Mouse (Mus musculus): Measurements from ENCODE around the gene 3110040N11Rik.
"Not testable (repeated sequence)": the region's sequence is repeated elsewhere in the genome, so short reads cannot be mapped to it uniquely, and the experiment has no call there.

The 3110040N11Rik gene

DNA sequence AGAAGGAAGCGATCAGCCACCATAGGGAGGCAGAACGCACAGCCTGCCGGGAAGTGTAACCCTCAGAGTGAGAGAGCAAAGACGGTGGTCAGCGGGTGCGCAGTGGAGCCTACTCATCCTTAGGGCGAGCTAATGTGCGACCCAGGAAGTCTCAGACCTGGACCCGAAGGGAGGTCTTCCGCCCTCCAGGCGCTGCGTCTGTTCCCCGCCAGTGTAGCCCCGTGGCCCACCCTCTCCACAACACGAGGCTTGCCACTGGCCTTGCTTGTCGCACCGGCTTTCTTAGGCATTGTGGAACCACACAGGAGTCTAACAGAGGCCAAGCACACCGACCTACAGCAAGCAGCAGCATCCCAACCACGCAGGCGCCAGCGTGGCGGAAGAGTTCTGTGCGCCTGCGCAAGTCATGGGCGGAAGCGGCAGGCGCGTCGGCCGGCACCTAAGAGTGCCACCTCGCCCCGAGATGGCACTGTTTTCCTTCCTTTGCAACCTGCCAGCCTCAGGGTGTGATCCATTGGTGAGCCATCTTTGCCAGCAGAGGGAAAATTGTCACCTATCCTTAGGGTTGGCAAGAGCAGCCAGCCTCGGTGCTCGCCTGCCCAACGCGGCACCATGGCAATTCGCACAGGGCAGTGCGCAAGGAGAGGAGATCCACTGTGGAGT is at the start of gene 3110040N11Rik:
Gene 3110040N11Rik, minus strand, starts transcription at position 384 of the 663 bp plus-strand sequence.
- DNase-seq, result peak; percentile 72 to 79

DNA sequence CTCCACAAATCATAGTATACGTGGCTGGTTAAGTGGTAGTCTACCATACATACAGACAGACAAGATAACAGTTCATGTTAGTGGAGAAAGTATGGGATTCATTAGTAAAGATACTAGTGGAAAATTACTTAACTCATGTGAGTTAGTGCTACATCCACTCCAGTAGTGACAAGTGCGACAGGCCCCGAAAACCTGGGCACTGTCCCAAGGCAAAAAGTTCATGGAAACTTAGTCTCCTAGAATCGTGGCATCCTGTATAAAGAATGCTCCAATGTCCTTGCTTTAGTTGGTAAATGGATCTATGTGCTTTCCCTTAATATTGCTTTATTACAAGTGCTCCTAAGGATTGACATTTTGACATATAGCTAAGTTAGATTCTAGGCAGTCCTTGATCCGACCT is 48.5 kb upstream of the 3110040N11Rik start:
- not testable (repeated sequence) for DNase-seq

DNA sequence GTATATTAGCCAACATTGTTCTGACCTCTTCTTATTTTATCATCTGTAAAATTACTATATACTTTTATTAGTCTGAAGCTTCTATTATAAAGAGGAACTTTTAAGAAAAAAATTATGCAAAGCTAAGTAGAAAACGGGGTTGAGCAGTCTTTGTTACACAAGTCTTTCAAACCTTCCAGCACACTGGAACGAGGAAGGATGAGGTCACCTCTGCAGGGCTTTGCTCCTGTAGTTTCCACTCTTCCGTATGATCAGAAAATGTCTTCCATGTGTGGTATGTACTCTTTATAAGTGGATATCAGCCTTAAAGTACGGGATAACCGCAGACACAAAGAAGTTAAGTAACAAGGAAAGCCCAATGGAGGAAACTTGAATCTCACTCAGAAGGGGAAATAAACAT is 46.2 kb upstream of the 3110040N11Rik start:
- no peak for DNase-seq

DNA sequence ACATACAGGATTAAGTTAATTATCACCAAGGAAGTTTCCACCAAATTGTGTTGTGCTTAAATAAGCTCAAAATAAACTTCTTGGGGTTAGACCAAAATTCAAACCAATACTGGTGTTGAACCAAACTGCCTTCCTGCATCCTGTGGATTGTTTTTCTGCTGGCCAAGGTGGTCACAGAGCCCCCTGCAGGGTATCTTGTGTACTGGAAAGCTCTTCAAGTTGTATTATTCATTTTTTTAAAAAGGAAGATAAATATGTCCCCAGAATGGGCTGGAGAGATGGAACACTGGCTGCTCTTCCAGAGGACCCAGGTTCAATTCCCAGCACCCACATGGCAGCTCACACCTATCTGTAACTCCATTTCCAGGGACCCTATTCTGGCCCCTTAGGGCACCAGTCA is 45.6 kb upstream of the 3110040N11Rik start:
- no peak for DNase-seq

DNA sequence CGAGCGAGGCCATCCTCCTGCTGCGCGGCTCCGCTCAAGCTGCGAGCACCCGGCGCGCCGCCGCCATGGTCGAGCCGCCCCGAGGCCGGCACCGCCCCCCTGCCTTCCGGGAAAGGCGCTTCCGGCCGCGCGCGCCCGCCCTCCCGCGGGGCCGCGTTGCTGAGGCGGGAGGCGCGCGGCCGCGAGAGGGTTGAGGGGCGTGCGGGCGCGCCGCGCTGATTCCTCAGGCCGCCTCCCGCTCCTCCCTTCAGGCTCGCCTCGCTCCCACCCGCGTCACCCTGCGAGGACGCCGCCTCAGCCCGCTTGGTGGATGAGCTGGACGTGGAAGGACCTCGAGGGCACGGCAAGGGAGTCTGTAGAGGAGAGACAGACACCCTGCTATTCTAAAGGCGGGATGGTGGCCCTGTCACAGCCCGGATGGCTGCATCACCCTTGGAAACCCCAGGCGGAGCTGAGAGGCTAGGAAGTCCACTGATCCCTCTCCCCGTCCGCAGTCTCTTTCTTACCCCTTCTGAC is 40.2 kb upstream of the 3110040N11Rik start, which contains the start of gene Btbd1:
Gene Btbd1, minus strand, starts transcription at position 53 of the 516 bp plus-strand sequence.
- DNase-seq, result peak; percentile 74 to 89

DNA sequence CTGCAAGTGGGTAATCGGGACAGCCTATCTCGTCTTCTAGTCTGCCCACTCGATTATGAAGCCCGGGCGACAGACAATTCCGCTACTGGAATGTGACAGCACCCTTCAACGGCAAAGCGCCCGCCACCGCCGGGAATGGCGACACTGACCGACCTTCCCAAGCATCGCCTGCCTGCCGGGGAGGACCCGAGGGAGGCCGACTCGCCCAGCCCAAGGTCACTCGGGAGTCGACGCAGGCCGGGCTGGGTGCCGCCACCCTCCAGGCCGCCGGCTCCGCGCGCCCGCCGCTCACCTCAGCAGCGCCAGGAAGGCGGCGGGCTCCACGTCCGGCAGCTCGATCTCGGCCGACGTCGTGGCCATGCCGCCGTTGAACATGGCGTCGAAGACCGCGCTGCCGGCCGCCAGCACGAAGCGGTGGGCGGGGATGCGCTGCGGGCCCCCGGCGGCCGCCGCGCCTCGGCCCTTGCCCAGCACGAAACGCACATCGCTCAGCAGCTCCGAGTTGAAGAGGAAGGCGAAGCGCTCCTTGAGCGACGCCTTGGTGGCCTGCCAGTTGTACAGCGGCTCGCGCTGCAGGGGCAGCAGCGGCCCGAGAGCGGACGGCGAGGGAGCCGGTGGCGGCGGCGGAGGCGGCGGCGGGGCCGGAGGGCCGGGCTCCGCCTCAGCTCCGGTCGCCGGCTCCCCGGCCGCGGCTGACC is 39.6 kb upstream of the 3110040N11Rik start:
- DNase-seq, result peak in 1 of 2 experiments; percentile 46

DNA sequence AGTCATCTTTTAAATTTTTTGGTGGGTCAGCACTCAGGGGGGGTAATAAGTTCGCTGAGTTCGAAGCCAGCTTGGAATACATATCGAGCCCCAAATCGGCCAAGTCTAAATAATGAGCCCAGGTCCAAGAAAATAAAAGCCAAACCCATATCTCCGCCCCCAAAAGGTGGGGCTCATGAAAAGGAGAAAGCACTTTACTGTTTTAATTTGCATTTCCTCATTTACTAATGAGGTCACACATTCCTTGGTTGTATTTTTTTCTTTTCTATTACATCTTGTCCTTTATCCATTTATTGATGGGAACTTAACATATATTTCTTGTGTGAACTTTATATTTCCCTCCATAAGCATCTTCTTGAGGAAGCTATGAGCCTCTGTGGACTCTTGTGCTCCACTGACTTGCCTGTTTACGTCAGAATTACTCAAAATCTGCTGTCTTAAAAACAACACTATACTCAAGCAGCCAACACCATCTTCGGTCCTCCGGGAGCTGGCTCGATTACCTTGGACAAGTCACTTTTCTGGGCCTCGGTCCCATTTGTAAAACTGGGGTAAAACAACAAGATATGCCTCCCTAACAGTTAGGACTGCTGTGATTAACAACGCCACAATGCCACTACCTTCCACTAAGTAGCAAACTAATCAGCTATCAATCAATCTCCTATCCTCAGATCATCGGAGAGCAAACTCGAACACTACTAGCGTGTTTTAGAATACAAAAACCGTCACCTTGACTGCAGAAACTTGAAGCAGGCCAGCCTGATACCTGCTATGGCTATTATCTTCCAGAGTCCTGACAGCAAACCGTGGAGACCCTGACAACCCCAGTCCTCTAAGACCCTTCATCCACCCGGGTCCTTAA is 38.8 kb upstream of the 3110040N11Rik start:
- peak in 1 of 2 experiments; percentile 16 for DNase-seq

DNA sequence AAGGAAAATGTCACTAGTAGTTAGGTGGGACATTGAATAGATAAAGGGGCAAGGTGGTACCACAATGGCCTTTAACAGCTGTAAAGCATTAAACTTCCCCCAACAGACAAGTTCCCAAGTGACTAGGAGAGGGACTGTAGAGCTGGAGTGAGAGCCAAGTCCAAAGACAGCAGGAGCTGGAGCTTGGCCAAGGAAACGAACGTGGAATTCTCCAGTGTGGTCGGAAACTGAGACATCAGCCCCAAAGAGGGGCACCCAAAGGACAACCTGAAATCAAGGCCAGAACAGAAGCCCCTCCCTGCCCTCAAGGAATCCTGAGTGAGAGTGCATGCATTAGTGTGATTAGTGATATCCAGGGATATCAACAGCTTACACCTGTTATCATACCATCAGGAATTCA is 36.1 kb upstream of the 3110040N11Rik start:
- DNase-seq, result no peak

DNA sequence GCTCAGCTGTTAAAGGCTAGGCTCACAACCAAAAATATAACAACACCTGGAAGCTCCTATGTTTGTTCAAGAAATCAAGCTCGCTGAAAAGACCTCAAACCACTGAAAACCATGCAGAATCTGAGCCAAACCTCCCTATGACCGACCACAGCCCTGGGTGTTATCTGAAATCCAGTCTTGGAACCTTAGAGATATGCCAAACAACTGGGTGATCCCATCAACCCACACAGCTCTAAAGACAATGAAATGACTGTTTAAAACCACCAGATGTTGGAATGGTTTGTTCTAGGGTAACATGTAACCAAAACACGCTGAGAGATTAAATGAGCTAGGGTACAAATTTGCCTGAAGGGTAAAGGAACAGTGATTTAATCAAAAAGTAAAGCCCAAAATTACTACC is 35.6 kb upstream of the 3110040N11Rik start:
- DNase-seq, result no peak

DNA sequence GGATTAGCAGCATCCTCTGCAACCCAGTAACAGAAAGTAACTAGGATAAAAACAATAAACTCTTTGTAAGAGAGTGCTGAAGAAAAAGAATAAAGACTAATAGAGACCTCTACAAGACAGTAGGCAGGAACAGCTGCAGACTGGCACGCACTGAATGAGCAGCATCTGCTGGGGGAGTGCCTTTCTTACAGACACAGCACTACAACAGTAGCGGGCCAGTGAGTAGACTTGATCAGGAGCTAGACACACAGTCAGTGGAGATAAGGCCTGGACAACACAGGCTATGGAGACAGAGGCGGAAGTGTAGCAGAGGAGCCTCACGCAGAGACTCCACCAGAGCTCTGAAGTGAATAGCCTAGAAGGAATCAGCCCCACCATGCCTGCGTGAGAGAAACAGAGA is 16.8 kb upstream of the 3110040N11Rik start:
- no peak for DNase-seq

DNA sequence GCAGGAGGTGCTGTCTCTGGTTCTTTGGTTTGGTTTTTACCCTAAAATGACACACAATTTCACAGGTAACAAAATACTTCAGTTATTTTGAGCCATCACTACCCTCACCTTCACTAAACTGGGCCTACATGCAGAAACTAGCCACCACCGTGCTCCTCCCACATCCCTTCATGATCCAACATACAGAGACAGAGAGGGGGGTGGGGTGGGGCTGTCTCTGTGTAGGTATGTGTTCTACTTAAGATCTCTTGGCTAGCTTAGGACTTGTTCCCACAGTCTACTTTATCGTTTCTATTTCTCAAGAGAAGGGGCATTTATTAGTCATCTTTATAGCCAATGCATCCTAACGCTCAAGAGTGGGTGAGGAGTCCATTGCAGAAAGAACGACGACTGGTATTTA is 742 bp downstream of the 3110040N11Rik start:
- no peak for DNase-seq

DNA sequence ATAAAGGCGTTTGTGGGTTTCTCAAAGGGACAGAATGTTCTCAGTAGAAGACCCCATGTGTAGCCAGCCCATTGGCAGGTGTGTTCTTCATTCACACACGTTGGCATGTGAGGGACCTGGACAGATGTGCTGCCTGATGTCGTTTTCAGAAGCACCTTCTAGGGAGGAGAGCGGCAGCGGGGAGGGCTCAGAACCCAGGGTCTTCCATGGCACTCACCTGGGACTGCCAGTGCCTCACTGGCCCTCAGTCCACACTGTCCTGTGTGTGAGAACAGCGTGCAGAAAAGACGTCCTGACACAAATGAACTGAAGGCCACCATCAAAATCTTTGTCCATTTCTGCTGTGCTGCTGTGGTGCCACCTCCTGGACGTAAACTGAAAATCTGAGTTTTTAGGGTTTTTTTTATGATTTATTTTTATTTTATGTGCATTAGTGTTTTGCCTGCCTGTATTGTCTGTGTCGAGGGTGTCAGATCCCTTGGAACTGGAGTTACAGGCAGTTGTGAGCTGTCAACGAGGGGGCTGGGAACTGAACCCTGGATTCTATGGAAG is 11.5 kb downstream of the 3110040N11Rik start:
- no peak for DNase-seq

DNA sequence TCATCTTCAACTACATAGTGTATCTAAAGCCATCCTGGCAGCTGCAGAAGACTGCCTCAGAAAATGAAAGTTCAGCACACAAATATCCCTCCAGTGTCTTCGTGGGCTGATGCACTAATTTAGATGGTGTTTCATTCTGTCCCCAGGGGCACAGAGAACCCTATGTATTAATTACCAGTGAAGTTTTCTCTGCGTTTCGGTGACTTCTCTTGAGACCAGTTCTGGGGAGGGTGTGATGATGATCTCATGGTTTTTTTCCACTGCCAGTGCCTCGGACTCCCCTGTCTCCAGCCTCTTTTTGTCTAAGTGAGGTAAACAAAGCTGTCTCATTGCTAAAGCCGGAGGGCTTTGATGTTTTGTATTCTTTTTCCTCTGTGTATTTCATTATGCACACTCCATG is 14.0 kb downstream of the 3110040N11Rik start:
- DNase-seq, result no peak

DNA sequence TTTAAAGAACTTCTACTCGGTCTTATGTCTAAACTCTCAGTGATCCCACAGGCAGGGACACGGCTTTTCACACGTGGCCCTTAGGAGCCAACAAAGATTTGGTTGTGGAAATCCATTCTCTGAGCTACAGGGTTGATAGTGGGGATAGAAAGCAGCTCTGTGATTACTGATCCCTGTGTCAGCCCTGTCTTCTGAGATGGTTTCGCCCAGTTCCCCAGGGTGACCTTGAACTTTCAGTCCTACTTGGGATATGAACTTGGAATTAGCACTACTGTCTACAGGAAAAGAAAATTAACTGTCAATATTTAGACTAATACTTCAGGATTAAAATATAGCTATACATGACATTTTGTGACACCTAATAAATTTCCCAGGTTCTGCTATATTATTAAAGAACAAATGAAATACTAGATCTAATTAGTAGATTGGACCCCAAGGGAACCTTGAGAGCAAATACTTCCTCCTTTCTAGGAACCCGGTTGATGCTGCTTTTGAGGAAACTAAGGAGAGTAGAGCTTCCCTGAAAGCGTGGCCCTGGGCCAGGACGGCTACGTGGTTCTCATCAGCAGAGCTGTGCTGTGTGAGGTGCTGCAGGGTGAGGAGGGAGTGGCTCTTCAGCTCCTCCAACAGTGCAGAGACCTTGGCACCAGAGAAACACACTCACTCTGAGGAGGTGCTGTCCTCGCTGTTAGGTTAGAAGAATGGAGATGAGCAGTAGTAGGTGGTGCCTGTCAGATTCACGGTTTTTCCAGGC is 16.3 kb downstream of the 3110040N11Rik start:
- DNase-seq, result no peak

DNA sequence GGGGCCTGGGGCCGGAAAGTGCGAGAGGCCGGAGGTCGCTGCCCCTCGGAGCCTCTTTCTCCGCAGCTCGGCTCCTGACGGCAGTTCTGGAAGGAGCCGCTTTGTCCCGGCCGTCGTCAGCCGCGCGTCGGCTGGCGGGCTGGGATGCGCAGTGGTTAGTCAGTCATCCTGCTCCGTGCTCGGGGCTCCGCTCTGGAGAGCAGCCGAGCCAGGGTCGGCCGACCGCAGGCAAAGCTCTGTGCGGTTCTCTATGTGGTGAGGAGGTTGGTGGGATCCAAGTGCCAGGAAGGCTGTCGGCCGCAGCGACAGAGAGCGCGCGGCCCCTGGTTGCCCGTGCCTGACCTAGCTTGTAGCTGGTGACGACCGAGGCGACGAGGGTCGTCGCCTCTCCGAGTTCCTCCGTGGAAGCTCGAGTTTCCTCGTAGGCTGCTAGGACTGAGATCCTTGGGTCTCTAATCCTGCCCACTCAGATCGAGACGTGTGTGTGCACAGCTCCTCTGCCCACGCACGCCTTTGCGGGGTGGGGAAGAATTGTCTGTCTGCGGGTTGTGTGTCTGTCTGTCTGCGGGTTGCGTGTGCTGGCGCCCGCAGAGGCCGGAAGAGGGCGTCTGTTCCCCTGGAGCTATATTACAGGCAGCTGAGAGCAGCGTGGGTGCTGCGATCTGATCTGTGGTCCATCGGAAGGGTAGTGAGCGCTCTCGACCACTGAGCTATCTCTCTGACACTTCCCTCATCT is 26.0 kb downstream of the 3110040N11Rik start:
- peak; percentile 10 to 19 for DNase-seq

DNA sequence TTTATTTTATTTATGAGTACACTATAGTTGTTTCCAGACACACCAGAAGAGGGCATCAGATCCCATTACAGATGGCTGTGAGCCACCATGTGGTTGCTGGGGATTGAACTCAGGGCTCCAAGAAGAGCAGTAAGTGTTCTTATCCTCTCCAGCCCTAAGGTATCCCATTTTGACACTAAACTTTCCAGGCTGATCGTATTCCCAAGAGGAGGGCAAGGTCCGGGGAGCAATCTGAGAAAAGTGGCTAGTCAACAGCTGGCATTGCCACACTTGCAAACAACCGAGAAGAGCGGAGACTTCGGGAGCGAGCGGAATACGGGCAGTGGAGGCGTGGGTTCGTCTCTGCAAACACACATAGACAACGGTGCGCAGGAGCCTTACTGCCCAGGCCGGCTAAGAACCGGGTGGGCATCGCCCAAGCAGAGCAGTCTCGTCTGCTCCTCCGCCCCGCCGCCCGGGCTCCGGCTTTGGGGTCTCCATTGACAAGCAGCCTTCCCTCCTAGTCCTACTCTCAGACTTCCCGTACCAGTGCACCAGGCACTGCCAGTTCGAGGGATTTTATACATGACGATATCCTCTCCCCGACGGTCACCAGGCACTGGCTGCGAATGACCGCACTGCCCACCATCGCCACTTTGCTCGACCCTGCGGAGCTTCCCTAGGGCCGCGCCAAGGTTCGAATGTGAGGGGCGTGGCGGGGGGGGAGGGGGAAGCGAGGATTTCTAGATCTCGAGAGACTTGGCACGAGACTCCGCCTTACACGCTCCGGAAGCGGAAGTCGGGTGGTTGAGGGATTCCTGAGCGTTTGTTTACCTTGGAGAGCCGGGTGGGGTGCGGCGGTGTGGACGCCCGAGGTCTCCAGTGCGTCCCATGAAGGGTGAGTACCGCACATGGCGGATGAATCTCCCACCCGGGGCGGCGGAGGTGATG is 26.8 kb downstream of the 3110040N11Rik start, which contains the start of gene Ramac:
Gene Ramac, plus strand, starts transcription at position 746 of the 930 bp plus-strand sequence.
- DNase-seq, result peak; percentile 68 to 77

DNA sequence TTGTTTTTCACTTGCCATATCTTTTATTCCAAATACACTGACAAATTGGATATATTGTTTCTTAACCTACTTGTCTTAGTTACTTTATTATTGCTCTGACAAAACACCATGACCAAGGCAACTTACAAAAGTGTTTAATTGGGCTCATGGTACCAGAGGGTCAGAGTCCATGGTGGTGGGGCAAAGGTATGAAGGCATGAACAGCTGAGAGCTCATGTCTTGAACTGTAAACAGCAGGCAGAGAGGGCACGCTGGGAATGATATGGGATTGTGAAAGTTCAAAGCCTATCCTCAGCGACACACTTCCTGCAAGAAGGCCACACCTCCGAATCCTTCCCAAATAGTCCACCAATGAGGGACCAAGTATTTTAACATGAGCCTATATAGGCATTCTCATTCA is 41.3 kb downstream of the 3110040N11Rik start:
- no peak for DNase-seq

DNA sequence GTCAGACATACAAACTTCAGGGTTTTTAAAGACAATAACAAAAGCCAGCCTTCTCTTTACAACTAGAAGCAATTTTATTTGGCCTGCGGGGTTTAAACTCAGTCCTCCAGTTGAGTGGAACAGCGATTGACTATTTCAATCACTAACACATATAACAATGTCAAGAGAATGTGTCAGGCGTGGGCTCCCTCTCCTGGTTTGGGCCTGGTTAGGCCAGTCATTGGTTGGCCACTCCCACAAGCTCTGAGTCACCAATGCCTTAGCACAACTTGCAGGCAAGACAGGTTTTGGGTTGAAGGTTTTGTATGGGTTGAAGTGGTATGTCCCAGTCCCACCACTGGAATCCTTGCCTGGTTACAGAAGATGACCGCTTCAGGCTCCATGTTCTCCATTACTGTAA is 45.1 kb downstream of the 3110040N11Rik start:
- DNase-seq, result no peak

DNA sequence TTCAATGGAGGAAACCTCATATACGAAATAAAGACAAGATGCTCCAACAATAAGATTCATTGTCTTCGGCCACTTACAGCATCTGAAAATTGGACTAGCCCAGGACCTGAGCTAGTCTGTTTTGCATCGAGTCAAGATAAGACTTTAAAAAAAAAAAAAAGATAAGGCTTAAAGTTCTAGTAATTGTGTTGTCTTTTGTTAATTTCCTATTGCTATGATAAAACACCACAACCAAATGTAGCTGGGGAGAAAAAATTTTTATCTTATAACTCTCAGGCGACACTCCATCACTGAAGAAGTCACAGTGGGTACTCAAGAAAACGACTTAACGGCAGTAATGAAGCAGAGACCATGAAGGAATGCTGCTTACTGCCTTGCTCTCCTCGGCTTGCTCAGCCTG is 49.3 kb downstream of the 3110040N11Rik start:
- DNase-seq, result no peak

All from spleen, adult 18-20 months (tissue).